Mouse (Mus musculus) hindbrain, embryonic 12.5 days (tissue): ENCODE results near the gene Olfr780. TPM values are rescaled to one million over a fixed set of nuclear protein-coding genes. Genes with fewer than 3 reads are reported as not detected.
"Not testable (repeated sequence)": the region's sequence is repeated elsewhere in the genome, so short reads cannot be mapped to it uniquely, and the experiment has no call there.

Source experiments
- ATAC-seq: fragments of 200-750 bp; cut with Nextera tagmentation; 2 replicates; pipeline ENCODE4 v1.8.0; 2017; ENCODE audit warnings: moderate TSS enrichment; ENCODE audit not compliant: low FRiP score
- H3K27ac ChIP-seq: fragments of 300-500 bp; sonication (generic); 2 replicates; pipeline ENCODE4 v1.5.1; 2016; ENCODE audit warnings: mild to moderate bottlenecking
- H3K27me3 ChIP-seq: fragments of 300-500 bp; sonication (generic); 2 replicates; pipeline ENCODE4 v1.6.1; 2016; ENCODE audit warnings: mild to moderate bottlenecking
- H3K36me3 ChIP-seq: fragments of 300-500 bp; sonication (generic); 2 replicates; pipeline ENCODE4 v1.6.1; 2016; ENCODE audit warnings: mild to moderate bottlenecking
- H3K4me1 ChIP-seq: fragments of 300-500 bp; sonication (generic); 2 replicates; pipeline ENCODE4 v1.6.1; 2016
- H3K4me2 ChIP-seq: fragments of 300-500 bp; sonication (generic); replicated peaks from 2 replicates; pipeline ENCODE4 v1.6.1; 2016; ENCODE audit warnings: mild to moderate bottlenecking
- H3K4me3 ChIP-seq: fragments of 300-500 bp; sonication (generic); 2 replicates; pipeline ENCODE4 v1.5.1; 2016; ENCODE audit warnings: mild to moderate bottlenecking
- H3K9ac ChIP-seq: fragments of 300-500 bp; sonication (generic); 2 replicates; pipeline ENCODE4 v1.6.1; 2016; ENCODE audit warnings: mild to moderate bottlenecking, moderate library complexity
- H3K9me3 ChIP-seq: fragments of 300-500 bp; sonication (generic); replicated peaks from 2 replicates; pipeline ENCODE4 v1.6.1; 2016; ENCODE audit warnings: mild to moderate bottlenecking
- WGBS: fragments of 180-500 bp; shearing (Covaris S2); methylation state at CpG from one replicate; pipeline ENCODE4 v1.1.7; 2016; 5-methylcytosine and 5-hydroxymethylcytosine counted together
- polyA plus RNA-seq: library from polyadenylated mRNA; unstranded; fragments of >200 nt; fragmentation: Nextera tagmentation; extraction: Ambion mirVana; gene quantifications from 2 replicates; pipeline ENCODE4 v1.2.1, GENCODE M21; 2016

The Olfr780 gene
- polyA plus RNA-seq = not detected in 2 replicates

DNA sequence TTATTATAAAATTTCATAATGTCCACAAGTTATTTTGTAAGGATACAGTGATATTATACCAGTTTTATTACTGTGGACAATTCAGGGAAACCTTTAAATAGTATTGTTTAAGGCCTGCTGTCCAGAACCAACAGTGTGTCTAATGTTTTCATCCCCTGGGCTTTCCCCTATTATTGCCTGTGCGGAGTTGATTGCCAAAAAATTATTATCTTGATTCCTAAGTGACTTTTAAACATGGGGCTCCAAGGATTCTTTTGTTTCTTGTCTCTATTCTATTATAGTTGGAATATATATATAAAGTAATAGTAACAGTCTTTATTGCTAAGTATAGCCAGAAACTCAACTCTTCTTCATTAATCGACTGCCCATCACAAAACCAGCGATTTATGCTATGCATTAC, at the start of gene Olfr780:
Olfr780 (plus strand) TSS at position 301 of the 400 bp plus-strand sequence.
- H3K4me2 ChIP-seq = no peak within 1 kb of the TSS
- no peaks in the 10 kb centered on the region for H3K4me1 ChIP-seq
- H3K36me3 ChIP-seq = no peaks in the 10 kb centered on the region
- no peak for ATAC-seq
- H3K9me3 ChIP-seq = no peaks in the 10 kb centered on the region
- no peak within 1 kb of the TSS for H3K9ac ChIP-seq
- H3K27me3 ChIP-seq = no peaks in the 10 kb centered on the region
- H3K4me3 ChIP-seq = no peak within 1 kb of the TSS
- no peak within 1 kb of the TSS for H3K27ac ChIP-seq
- 82% methylated on average over 3 of the region's 3 CpGs for WGBS

DNA sequence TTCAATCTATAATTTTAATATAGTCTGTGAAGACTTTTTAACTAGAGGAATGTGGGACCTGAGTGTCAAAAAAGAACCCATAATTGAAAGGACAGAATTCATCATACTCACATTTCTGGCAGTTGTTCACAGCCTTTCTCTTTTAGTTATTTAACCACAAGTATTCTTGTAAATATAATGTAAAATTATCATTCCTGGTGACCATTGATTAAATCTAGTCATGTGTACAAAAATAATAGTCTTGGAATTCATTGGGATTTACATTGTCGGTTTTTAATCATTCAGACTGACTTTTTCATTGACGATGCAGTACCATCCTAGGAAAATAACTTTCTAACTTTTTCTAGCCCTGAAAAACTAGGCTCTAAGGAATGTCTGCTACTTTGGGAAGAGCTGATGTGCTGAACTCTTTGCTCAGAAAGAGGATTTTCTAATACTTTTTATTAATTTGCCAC, 46.8 kb upstream of the Olfr780 start, which contains the start of gene Olfr777:
Olfr777 (minus strand) TSS at position 405 of the 455 bp plus-strand sequence.
- WGBS = 88% methylated on average over 2 of the region's 2 CpGs
- ATAC-seq = no peak
- Histone ChIP-seq H3K9me3 (no peaks in the 10 kb centered on the region), H3K9ac (no peak within 1 kb of the TSS), H3K36me3 (no peaks in the 10 kb centered on the region), H3K27ac (no peak within 1 kb of the TSS), H3K27me3 (no peaks in the 10 kb centered on the region), H3K4me2 (no peak within 1 kb of the TSS), H3K4me1 (no peaks in the 10 kb centered on the region), H3K4me3 (no peak within 1 kb of the TSS)

DNA sequence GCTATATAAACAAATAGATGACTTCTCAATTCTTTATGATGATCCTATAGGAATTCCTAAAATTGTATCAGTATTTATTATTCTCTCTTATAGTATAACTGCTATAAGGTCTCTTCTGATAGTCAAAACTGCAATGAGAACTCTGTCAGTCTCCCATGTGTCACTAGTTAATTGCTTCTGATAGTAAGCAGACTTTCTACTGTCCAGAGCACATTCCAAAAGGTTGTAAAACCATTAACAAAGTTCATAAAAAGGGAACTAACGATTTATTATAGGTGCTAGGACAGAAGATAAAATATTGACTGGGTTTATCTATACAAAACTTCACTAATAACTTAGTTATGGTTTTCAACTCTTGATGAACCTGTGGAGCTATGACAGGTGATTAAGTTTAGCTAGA, 4.9 kb upstream of the Olfr780 start:
- H3K27ac ChIP-seq, H3K4me1 ChIP-seq, H3K27me3 ChIP-seq, ATAC-seq, H3K9me3 ChIP-seq, H3K4me3 ChIP-seq, H3K4me2 ChIP-seq, H3K36me3 ChIP-seq, H3K9ac ChIP-seq: not testable (repeated sequence)
- 68% methylated on average over 1 of the region's 1 CpGs for WGBS

DNA sequence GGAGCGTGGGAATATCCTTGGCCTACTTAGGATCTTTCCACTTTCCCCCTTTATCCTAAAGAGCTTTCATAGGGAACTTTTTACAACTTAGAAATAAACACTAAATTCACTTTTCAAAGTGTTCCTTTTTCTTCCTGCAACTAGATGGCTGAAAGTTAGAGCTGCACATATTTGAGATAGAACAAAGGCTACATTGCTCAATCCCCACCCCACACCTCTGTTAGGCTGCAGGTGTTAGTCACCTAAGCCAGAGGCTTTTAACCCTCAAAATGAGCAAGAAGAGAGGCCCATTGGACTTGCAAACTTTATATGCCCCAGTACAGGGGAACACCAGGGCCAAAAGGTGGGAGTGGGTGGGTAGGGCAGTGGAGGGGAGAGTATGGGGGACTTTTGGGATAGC, 4.4 kb upstream of the Olfr780 start:
- not testable (repeated sequence) for H3K36me3 ChIP-seq, H3K27ac ChIP-seq

DNA sequence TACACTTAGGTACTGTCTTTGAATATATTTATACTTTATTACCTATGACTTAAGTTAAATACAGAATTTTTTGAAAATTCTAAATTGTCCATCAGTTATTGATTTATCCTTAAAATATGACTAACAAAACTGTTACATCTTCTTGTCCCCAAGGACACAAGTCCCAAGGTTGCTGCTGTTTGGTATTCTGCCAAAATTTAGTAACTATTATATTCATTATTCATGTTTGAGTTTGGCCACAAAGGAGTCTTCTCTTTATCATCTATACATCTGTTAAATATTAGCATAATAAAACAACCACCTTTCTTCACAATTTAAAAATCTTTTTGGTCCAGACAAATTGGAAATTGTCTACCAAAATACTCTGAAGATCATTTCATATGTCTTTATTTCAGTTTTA, 10.6 kb downstream of the Olfr780 start, which contains the start of gene Olfr781:
Olfr781 (plus strand) TSS at position 301 of the 400 bp plus-strand sequence.
- Histone ChIP-seq H3K27ac (no peak within 1 kb of the TSS), H3K4me1 (no peaks in the 10 kb centered on the region), H3K27me3 (no peaks in the 10 kb centered on the region), H3K36me3 (no peaks in the 10 kb centered on the region), H3K4me3 (no peak within 1 kb of the TSS), H3K9ac (no peak within 1 kb of the TSS), H3K4me2 (no peak within 1 kb of the TSS), H3K9me3 (no peaks in the 10 kb centered on the region)
- no peak for ATAC-seq

More for the DNA sequence above, 4.4 kb upstream of the Olfr780 start:
- H3K9me3 ChIP-seq, H3K4me2 ChIP-seq, H3K27me3 ChIP-seq, H3K4me1 ChIP-seq, ATAC-seq, H3K9ac ChIP-seq, H3K4me3 ChIP-seq: not testable (repeated sequence)
- WGBS = no CpG with 5 or more reads among the region's 1 CpGs

DNA sequence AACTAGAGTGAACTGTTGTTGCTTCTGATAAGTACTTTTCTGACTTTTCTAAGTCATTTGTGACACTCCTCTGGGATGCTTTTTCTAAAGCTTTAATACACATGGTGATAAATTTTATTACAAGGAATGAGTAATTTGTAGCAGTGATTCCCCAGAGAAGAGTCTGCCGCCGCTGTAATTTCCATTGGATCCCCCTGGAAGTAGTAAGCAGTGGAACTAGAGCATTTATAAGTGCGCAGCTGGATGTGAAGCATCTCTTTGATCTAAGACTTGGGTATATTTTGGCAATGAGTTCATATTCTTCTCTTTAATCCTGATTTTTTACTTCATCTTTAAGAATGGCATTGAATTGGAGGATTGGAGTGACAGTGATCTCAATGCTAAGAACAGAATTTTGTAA, 30.6 kb downstream of the Olfr780 start, which contains the start of gene Olfr782:
Olfr782 (plus strand) TSS at position 301 of the 400 bp plus-strand sequence.
- H3K9ac ChIP-seq = no peak within 1 kb of the TSS
- H3K27ac ChIP-seq = no peak within 1 kb of the TSS
- no peaks in the 10 kb centered on the region for H3K27me3 ChIP-seq
- ATAC-seq = no peak
- no peak within 1 kb of the TSS for H3K4me3 ChIP-seq
- H3K4me1 ChIP-seq = no peaks in the 10 kb centered on the region
- H3K36me3 ChIP-seq = no peaks in the 10 kb centered on the region
- H3K4me2 ChIP-seq = no peak within 1 kb of the TSS
- WGBS = 84% methylated on average over 3 of the region's 3 CpGs
- no peaks in the 10 kb centered on the region for H3K9me3 ChIP-seq

DNA sequence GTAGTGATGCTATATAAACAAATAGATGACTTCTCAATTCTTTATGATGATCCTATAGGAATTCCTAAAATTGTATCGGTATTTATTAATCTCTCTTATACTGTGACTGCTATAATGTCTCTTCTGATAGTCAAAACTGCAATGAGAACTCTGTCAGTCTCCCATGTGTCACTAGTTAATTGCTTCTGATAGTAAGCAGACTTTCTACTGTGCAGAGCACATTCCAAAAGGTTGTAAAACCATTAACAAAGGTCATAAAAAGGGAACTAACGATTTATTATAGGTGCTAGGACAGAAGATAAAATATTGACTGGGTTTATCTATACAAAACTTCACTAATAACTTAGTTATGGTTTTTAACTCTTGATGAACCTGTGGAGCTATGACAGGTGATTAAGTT, 34.6 kb downstream of the Olfr780 start:
- not testable (repeated sequence) for H3K4me3 ChIP-seq, H3K9me3 ChIP-seq, H3K4me1 ChIP-seq, H3K4me2 ChIP-seq, ATAC-seq, H3K9ac ChIP-seq, H3K36me3 ChIP-seq, H3K27ac ChIP-seq, H3K27me3 ChIP-seq
- 87% methylated on average over 2 of the region's 2 CpGs for WGBS

DNA sequence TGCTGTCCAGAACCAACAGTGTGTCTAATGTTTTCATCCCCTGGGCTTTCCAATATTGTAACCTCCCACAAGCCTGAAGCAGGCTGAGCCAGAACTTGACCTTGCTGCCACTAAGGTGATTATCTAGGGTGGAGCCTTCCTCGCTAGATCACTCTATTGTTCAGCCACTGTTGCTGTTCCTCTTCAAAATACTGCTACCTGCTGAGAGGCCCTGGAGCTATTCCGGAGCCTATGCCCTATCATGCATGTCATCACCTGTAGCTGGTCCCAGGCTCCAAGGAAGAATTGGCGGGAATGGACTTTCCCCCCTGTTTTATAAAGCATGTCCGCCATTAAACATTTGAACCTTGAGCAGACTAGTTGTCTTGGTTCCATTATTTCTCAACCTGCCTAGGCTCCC, 38.6 kb downstream of the Olfr780 start:
- H3K27ac ChIP-seq, H3K9ac ChIP-seq, H3K4me2 ChIP-seq, H3K4me3 ChIP-seq, H3K36me3 ChIP-seq, H3K4me1 ChIP-seq, H3K9me3 ChIP-seq, H3K27me3 ChIP-seq, ATAC-seq: not testable (repeated sequence)
- WGBS = 88% methylated on average over 4 of the region's 4 CpGs

DNA sequence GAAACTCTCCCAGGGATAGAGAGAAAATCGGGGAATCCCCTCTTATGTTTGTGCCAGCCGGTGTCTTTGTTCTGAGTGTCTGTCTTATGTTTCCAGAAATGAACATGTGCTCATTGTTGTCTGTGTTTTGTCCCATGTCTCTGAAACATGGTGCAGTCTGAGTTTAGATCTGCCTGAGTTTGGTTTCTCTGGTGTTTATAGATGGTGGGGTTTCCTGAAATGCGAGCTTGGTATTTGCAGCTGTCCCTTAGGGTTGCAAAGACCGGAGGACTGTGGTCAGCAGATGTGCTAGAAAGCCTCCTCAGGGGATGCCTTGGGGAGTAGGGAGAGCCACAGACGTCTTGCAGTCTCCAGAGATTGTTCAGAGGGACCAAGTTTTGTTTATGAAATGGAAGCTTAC, 39.4 kb downstream of the Olfr780 start:
- 80% methylated on average over 5 of the region's 5 CpGs for WGBS
- H3K27me3 ChIP-seq = no peaks in the 10 kb centered on the region
- no peak overlapping the region for H3K9ac ChIP-seq
- no peak overlapping the region for H3K4me3 ChIP-seq
- no peaks in the 10 kb centered on the region for H3K4me1 ChIP-seq
- no peaks in the 10 kb centered on the region for H3K9me3 ChIP-seq
- no peak for ATAC-seq
- no peak overlapping the region for H3K27ac ChIP-seq
- no peak overlapping the region for H3K4me2 ChIP-seq
- H3K36me3 ChIP-seq = no peaks in the 10 kb centered on the region

Other genes with a start within 250 kb of the Olfr780 start
- not detected in 2 replicates for gene Olfr766-ps1, start 249.1 kb upstream of the Olfr780 start, polyA plus RNA-seq
- gene Olfr767, start 235.2 kb upstream of the Olfr780 start, polyA plus RNA-seq = not detected in 2 replicates
- not detected in 2 replicates for gene Olfr768, start 218.7 kb upstream of the Olfr780 start, polyA plus RNA-seq
- gene Olfr769, start 200.3 kb upstream of the Olfr780 start, polyA plus RNA-seq = not detected in 2 replicates
- not detected in 2 replicates for gene Olfr770, start 179.1 kb upstream of the Olfr780 start, polyA plus RNA-seq
- not detected in 2 replicates for gene Olfr771, start 153.4 kb upstream of the Olfr780 start, polyA plus RNA-seq
- not detected in 2 replicates for gene Olfr772, start 140.2 kb upstream of the Olfr780 start, polyA plus RNA-seq
- gene Olfr773, start 130.7 kb upstream of the Olfr780 start, polyA plus RNA-seq = not detected in 2 replicates
- not detected in 2 replicates for gene Olfr774, start 81.9 kb upstream of the Olfr780 start, polyA plus RNA-seq
- gene Olfr775, start 69.7 kb upstream of the Olfr780 start, polyA plus RNA-seq = not detected in 2 replicates
- not detected in 2 replicates for gene Olfr776, start 59.0 kb upstream of the Olfr780 start, polyA plus RNA-seq
- not detected in 2 replicates for gene Olfr777, start 46.6 kb upstream of the Olfr780 start, polyA plus RNA-seq
- not detected in 2 replicates for gene Olfr781, start 10.7 kb downstream of the Olfr780 start, polyA plus RNA-seq
- not detected in 2 replicates for gene Olfr782, start 30.7 kb downstream of the Olfr780 start, polyA plus RNA-seq
- gene Olfr784, start 66.0 kb downstream of the Olfr780 start, polyA plus RNA-seq = not detected in 2 replicates
- gene Olfr785, start 87.3 kb downstream of the Olfr780 start, polyA plus RNA-seq = not detected in 2 replicates
- gene Olfr786, start 109.2 kb downstream of the Olfr780 start, polyA plus RNA-seq = not detected in 2 replicates
- not detected in 2 replicates for gene Olfr787, start 143.7 kb downstream of the Olfr780 start, polyA plus RNA-seq
- gene Olfr788, start 152.9 kb downstream of the Olfr780 start, polyA plus RNA-seq = not detected in 2 replicates
- not detected in 2 replicates for gene Olfr789, start 166.6 kb downstream of the Olfr780 start, polyA plus RNA-seq
- not detected in 2 replicates for gene Olfr790, start 180.4 kb downstream of the Olfr780 start, polyA plus RNA-seq
- not detected in 2 replicates for gene Olfr791, start 203.7 kb downstream of the Olfr780 start, polyA plus RNA-seq
- gene Olfr792, start 221.0 kb downstream of the Olfr780 start, polyA plus RNA-seq = not detected in 2 replicates
- gene Olfr794, start 249.5 kb downstream of the Olfr780 start, polyA plus RNA-seq = not detected in 2 replicates